Mouse (Mus musculus) 416B (cell line): ENCODE measurements around the gene Lama1.
A peak's percentile ranks its signal among the peaks of the same experiment; 100 is the strongest.

Experiments used
- DNase-seq: peaks from one replicate; pipeline ENCODE4 v3.0.0; 2011; ENCODE audit warnings: low read depth

The Lama1 gene

DNA sequence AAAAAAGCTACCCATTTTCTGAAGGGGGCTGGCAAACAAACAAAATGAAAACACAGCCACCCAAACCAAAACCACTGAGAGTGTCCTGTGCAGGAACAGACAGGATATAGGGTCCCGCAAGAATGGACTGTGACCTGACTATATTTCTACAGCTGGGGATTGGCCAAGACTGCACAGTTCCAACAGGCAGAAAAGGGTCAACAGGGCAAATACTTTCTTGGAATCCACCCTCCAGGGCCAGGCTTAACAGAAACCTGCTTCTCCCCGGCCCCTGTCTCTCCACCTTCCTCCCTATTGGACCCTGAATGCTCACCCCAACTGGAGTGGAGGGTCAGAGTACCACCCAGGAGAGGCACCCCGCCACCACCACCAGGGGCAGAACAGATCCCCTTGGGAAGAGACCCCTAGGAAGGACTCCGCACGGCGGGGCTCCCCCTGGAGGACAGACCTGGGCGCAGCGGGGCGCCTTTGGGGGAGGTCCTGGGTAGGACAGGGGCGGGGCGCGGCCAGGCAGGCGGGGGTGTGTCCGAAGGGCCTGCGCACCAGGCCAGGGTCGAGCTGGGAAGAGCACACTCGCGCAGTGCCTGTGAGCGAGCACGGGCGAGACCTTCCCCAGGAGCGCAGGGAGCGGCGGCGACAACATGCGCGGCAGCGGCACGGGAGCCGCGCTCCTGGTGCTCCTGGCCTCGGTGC is at the start of gene Lama1:
Gene Lama1 (plus strand): TSS at position 566 of the 693 bp plus-strand sequence.
- DNase-seq: no peak

- DNase-seq: peak; percentile 42
Observed at GRCm38 (mm10) chr17:67651506-67651905, 45.6 kb upstream of the Lama1 start.

DNA sequence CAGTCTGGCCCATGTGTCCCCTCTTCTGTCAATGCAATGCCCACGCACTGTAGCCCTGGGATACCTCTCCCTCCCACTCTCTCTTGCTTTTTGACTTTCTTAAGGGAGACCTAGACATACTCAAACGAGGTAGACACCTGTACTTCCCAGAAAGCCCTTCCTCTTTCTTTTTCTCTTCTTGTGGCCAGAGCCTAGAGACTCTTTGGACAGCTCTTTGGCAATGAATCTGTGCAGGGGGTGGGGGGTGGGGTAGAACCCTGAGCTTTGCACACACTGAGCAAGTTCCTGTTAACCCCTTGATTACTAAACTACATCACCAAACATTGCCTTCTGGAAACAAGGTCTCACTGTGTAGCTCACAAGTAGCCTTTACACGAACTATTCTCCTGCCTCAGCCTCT is 32.8 kb upstream of the Lama1 start:
- no peak for DNase-seq

GRCm38 (mm10) chr17:67666981-67667380 is 30.1 kb upstream of the Lama1 start:
- DNase-seq: no peak

DNA sequence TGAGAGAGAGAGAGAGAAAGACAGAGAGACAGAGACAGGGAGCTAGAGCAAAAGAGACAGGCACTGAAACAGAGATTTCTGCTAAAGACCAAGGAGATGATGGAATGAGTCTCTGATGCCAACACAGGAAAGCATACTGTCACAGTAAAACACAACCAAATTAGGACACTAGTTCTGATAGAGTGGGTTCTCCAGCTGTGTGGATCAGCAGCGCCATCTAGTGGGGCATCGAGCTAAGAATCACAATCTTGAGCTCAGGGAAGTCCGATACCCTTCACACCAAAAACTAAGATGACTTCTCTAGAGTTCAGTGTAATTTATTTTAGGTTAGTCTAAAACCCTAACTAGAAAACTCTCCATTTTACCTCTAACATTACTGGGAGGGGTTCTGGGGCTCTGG is 29.1 kb upstream of the Lama1 start:
- peak; percentile 1 for DNase-seq

- DNase-seq: no peak
Observed at GRCm38 (mm10) chr17:67678576-67678975, 18.5 kb upstream of the Lama1 start.

GRCm38 (mm10) chr17:67681084-67681483 is 16.0 kb upstream of the Lama1 start:
- no peak for DNase-seq

- no peak for DNase-seq
Observed at GRCm38 (mm10) chr17:67685022-67685743, 11.9 kb upstream of the Lama1 start.

- no peak for DNase-seq
Observed at GRCm38 (mm10) chr17:67687505-67687904, 9.6 kb upstream of the Lama1 start.

DNA sequence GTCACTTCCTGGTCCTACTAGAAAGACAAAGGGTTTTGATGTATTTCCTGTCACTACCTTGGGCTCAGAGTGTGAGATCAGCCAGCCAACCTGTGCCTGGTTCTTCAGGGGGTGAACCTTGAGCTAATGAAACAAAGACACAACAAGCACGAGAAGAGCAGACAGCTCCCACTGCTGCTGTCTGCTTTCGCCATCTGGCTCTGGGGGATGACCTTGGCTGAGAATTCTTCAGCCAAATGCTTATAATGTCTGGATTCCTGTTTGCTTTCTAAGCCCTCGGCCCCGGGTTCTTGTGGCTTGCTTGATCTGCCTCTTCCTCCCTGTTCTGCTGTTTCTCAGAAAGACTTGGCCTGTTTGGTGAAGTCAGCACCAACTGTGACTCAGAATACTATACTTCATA is 6.4 kb upstream of the Lama1 start:
- DNase-seq: no peak

DNA sequence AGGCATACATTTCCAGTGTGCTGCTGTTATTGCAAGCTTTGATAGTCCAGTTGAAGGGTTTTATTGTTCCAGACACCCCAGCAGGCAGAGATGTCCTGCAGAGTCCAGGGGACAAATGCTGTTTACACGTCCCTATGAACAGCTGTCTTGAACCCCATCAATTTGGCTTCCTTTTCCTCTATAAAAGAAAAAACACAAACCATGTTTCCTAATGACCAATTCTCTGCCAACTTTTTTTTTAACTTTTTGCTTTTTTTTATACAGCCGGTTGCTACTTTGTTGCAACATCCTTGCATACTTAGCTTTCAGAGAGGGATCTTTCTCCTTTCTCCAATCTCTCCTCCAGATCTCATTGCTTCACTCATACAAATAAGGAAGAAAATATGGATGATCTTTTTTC is 4.4 kb upstream of the Lama1 start:
- DNase-seq: no peak

DNA sequence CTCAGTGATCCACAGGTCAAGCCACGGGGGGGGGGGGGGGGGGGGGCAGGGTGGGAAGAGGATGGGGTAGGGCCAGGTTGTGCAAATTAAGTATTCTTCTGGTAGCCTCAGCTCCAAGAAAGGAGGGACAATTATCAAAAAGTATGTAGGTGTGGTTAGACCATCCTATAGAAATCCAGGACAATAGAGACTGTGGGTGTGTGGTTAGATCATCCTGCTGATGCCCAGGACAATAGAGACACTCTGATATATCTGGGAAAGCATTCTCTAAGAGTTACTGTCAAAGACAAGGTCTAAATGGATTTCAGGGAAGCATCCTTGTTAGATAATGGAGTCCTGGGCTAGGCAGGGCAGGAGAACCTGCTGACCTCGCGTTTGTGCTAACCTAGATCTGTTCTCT is 3.2 kb upstream of the Lama1 start:
- no peak for DNase-seq

DNA sequence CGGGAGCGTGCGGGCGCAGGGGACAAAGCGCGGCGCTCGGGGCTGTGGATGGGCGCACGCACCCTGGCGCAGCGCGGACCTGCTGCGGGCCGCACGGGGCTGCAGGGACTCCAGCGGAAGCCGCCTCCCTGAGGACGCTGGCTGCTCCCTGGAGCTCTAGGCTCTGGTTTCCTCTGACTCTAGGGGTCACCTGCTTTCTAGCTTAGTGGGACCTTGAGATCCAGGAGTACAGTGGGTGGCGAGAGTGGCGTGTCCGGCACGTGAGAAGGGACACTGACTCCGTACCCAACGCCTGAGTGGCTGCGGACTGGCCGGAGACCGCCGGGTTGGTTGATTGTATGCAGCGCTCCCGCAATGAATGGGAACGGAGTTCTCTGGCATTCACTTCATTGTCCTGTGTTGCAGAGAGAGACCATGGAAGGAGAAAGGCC is 417 bp downstream of the Lama1 start:
- no peak for DNase-seq

GRCm38 (mm10) chr17:67698301-67698700 is 1.2 kb downstream of the Lama1 start:
- no peak for DNase-seq

- no peak for DNase-seq
Observed at GRCm38 (mm10) chr17:67701761-67702160, 4.7 kb downstream of the Lama1 start.

DNA sequence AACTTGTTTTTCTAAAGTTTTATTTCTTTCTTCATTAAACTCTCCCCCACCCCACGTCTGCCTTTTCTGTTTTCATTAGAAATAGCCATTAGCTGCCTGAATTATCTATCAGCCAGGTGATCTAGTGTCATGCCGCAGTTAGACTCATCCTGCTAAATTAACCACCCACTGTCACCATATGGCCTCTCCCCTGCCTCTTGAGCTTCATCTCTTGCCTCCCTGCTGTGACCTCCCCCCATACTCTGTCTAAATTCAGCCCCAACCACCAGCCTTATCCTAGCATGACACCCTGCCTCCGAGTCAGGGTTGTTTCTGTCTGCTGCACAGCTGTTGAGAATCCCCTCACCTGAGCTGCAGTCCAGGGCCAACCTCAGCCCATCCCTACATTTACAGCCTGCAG is 5.9 kb downstream of the Lama1 start:
- no peak for DNase-seq

GRCm38 (mm10) chr17:67705035-67705769 is 8.1 kb downstream of the Lama1 start:
- no peak for DNase-seq

GRCm38 (mm10) chr17:67706372-67706771 is 9.3 kb downstream of the Lama1 start:
- DNase-seq: no peak

GRCm38 (mm10) chr17:67707793-67708364 is 10.8 kb downstream of the Lama1 start:
- DNase-seq: no peak

DNA sequence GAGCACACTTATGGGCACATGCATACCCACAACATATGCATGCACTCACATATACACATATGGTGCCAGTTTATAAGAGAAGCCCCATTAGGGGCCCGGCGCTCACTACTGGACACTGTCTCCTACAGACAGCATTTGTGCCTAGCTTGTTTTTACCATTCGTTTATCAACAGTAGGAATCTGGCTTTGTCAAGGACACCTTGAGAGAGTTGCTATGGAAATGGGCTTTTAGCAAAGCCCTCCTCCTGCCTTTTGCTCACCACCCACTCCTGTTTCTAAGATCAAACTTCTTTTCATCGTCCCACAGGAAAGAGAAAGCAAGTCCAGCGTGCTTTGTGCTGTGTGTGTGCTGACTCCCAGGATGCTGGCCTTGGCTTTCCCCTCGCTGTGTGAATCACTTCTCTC is 13.3 kb downstream of the Lama1 start:
- no peak for DNase-seq

- DNase-seq: no peak
Observed at GRCm38 (mm10) chr17:67711361-67711760, 14.3 kb downstream of the Lama1 start.

- no peak for DNase-seq
Observed at GRCm38 (mm10) chr17:67712929-67713328, 15.9 kb downstream of the Lama1 start.

DNA sequence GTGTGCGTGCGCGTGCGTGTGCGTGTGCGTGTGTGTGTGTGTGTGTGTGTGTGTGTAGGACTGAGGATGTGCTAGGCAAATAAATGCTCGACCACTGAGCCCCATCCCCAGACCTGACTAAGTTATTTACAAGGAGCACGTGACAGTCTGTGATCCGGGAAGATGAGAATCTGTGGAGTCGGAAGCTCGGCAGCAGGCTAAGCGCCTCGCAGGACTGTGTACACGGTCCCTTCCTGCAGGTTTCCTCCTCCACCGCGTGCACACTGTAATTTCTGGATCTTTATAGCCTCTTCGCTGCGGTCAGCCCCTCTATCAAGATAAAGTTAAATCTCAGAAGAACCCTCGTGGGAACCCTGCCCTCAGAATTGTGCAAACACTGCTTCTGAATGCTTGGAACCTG is 18.4 kb downstream of the Lama1 start:
- no peak for DNase-seq
